Mouse (Mus musculus) olfactory bulb, adult 2 months (tissue): ENCODE results near the gene Cdkal1.

Experiments
- CTCF ChIP-seq: fragments of 200-500 bp; IDR thresholded peaks from 2 replicates; pipeline ENCODE4 v1.5.1; 2012; ENCODE audit warnings: low read depth, mild to moderate bottlenecking, low read length, moderate library complexity; ENCODE audit not compliant: insufficient read depth
- POLR2A ChIP-seq: fragments of 200-500 bp; IDR thresholded peaks from 2 replicates; pipeline ENCODE4 v1.6.1; 2012; ENCODE audit warnings: mild to moderate bottlenecking, low read depth, low read length, moderate library complexity; ENCODE audit not compliant: insufficient read depth

DNA sequence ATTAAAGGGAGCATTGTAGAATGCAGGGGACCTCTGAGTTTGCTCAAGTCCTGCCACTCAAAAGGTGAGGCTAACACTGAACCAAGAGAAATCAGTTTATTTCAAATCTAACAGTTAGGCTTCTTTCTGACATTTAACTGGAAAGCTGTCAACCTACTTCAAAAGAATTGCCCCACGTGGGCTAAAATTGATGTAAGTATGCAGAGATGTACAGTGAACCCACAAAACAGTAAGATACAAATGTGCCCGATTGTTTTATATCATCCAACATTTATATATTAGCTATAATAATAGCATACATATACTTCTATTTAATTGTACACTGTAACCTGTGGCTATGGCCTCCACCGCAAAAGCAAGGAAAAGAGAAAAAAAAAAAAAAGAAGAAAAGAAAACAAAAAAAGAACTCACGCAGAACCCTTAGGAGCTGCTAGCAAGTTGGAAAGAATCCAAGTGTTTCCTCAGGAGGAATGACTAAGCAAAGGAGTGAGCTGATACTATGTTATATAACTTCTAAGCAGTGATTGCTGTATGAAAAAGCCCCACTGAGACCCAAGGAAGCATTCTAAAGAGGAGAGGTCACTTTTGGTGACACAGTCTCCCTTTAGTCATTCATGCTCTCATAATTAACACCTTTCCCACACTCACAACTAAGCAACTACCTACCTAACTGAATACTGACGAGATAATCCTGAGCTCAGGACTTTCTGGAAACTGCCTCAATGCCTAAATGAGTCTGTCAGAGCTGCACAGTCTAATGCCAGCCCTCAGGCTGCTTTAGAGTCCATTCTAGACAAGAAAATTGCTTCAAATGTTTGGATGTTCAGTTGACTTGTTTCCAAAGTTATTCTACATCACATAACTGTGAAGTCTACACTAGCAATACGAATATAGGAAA, 352.1 kb downstream of the Cdkal1 start:
- TF ChIP-seq CTCF = no peak
- TF ChIP-seq POLR2A = no peak
